Mouse (Mus musculus) C2C12 (cell line): Measurements from ENCODE around the gene Gadd45b. TPM values are rescaled to one million over a fixed set of nuclear protein-coding genes. Genes with fewer than 3 reads are reported as not detected.

Source experiments
- H3K27me3 ChIP-seq: one replicate; pipeline ENCODE4 v1.6.1; 2011; ENCODE audit not compliant: control insufficient read depth, insufficient read depth, insufficient read length
- H3K36me3 ChIP-seq: one replicate; pipeline ENCODE4 v1.6.1; 2011; ENCODE audit not compliant: control insufficient read depth, insufficient read depth
- H3K4me3 ChIP-seq: one replicate; pipeline ENCODE4 v1.5.1; 2011; ENCODE audit warnings: mild to moderate bottlenecking, control low read depth; ENCODE audit not compliant: poor library complexity, insufficient read depth, severe bottlenecking
- H3K79me2 ChIP-seq: one replicate; pipeline ENCODE4 v1.6.1; 2011; ENCODE audit not compliant: control insufficient read depth, insufficient read depth
- H3K79me3 ChIP-seq: one replicate; pipeline ENCODE4 v1.6.1; 2011; ENCODE audit warnings: low read depth, control low read depth
- H3ac ChIP-seq: one replicate; pipeline ENCODE3; 2011; ENCODE audit warnings: low read depth; ENCODE audit not compliant: control insufficient read depth, insufficient read length
- CEBPB ChIP-seq: IDR thresholded peaks from one replicate; pipeline ENCODE4 v1.6.1; 2011; ENCODE audit warnings: low read depth, mild to moderate bottlenecking, control low read depth, moderate library complexity
- CTCF ChIP-seq: IDR thresholded peaks from one replicate; pipeline ENCODE4 v1.5.1; 2011; ENCODE audit not compliant: control insufficient read depth, insufficient read depth, insufficient read length
- FOSL1 ChIP-seq: IDR thresholded peaks from one replicate; pipeline ENCODE4 v1.8.0; 2011; ENCODE audit warnings: mild to moderate bottlenecking, low read length; ENCODE audit not compliant: poor library complexity, insufficient read depth, severe bottlenecking
- MAX ChIP-seq: IDR thresholded peaks from one replicate; pipeline ENCODE4 v1.6.1; 2011; ENCODE audit warnings: mild to moderate bottlenecking, control low read depth
- MYOD1 ChIP-seq: IDR thresholded peaks from one replicate; pipeline ENCODE4 v1.6.1; 2011; ENCODE audit warnings: low read depth; ENCODE audit not compliant: control insufficient read depth, insufficient read length
- MYOG ChIP-seq: IDR thresholded peaks from one replicate; pipeline ENCODE4 v1.6.1; 2011; ENCODE audit not compliant: control insufficient read depth, insufficient read length; ENCODE audit errors: extremely low read depth
- USF1 ChIP-seq: IDR thresholded peaks from one replicate; pipeline ENCODE4 v1.6.1; 2011; ENCODE audit warnings: low read depth, mild to moderate bottlenecking, control low read depth, moderate library complexity
- polyA plus RNA-seq: library from polyadenylated mRNA; unstranded; fragments of >200 nt; fragmentation: generic; extraction: Trizol; gene quantifications from one replicate; pipeline ENCODE4 v1.2.1, GENCODE M21; 2012; ENCODE audit warnings: missing spikeins

The Gadd45b gene
- polyA plus RNA-seq, 1 experiment = 37.2 TPM

DNA sequence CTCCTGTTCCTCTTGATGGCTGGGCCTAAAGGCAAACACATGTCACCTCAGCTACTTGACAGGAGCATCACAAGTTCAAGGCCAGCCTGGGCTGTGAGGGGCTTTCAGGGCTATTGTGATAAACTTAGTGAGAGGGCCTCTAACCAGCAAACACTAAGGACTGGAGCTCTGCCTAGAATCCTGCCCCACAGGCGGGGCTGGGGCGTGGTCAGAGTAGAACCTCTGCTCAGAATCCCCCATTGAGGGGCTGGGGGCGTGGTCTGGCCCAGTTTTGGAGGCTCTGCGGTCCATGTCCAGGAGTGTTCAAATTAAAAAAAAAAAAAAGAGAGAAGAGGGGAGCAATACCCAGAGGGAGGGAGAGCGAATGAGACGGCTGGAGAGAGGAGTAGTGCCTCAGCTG lies 34.2 kb upstream of the Gadd45b start:
- Histone ChIP-seq H3K79me3 (peaks cover 19% of the 10 kb centered on the region), H3K36me3 (peaks cover 19% of the 10 kb centered on the region), H3K27me3 (peaks cover 4% of the 10 kb centered on the region), H3K79me2 (peaks cover 27% of the 10 kb centered on the region), H3ac (no peak overlapping the region), H3K4me3 (no peak overlapping the region)
- TF ChIP-seq CTCF (no peak), MYOD1 (no peak), FOSL1 (no peak), CEBPB (no peak), MAX (no peak), MYOG (no peak), USF1 (no peak)

DNA sequence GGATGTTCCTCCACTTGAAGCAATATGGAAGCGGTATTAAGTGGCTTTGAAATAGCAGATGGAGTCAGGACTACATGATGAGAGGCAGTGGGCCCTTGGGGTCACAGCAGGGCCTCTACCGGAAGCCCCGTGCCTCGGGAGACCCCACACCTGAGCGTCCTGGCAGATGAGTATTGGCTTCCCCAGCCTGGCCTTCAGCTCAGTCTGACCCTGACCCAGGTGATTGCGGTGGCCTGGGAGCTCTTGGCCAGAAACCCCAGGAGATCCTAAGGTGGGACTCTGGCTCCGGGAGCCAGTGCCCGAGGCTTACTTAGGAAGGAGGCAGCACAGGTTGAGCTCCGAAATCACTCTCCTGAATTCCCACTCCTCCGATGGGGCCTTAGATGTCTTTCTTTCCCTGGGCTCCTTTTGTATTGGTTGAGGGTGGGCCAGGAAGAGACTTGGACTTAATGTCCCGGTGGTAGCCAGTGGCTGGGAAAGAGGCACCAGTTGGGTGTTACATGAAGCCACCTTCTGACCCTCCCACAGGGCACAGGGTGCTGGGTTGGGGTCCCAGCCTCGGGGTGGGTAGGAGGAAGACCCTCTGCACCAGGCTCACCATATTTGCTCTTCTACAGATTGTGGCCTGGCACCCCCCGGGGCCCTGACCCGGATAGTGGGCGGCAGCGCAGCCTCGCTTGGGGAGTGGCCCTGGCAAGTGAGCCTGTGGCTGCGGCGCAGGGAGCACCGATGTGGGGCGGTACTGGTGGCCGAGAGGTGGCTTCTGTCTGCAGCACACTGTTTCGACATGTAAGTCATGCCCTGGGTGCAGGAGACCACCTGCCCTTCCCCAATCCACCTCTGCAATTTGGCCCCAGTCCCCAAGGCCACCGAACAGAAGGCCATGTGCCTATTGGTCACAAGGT lies 33.0 kb upstream of the Gadd45b start:
- Histone ChIP-seq H3K27me3 (no peaks in the 10 kb centered on the region), H3K36me3 (peaks cover 25% of the 10 kb centered on the region), H3K79me2 (peaks cover 27% of the 10 kb centered on the region), H3ac (no peak overlapping the region), H3K79me3 (peaks cover 19% of the 10 kb centered on the region), H3K4me3 (no peak overlapping the region)
- TF ChIP-seq MYOG = no peak
- TF ChIP-seq CEBPB = no peak
- no peak for TF ChIP-seq USF1
- no peak for TF ChIP-seq MAX
- no peak for TF ChIP-seq CTCF
- TF ChIP-seq FOSL1 = no peak
- no peak for TF ChIP-seq MYOD1

DNA sequence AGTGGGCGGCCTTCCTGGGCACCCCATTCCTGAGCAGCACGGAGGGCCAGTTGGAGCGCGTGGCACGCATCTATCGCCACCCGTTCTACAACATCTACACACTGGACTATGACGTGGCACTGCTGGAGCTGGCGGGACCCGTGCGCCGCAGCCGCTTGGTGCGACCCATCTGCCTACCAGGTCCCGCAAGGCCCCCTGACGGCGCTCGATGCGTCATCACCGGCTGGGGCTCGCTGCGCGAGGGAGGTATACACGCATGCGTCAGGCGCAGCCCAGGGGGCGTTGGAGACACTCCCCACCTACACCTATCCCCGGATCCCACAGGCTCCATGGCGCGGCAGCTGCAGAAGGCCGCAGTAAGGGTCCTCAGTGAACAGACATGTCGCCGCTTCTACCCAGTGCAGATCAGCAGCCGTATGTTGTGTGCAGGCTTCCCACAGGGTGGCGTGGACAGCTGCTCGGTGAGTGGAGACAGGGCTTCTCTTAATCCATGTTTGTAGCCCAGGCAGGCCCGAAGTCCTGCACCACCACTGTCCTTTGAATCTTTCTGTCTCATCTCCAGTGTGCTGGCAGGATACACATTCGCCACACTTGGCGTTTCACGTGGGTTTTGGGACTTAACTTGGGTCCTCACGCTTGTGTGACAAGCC lies 31.9 kb upstream of the Gadd45b start:
- Histone ChIP-seq H3K27me3 (no peaks in the 10 kb centered on the region), H3ac (no peak overlapping the region), H3K36me3 (peaks cover 35% of the 10 kb centered on the region), H3K4me3 (no peak overlapping the region), H3K79me3 (peaks cover 19% of the 10 kb centered on the region), H3K79me2 (peaks cover 27% of the 10 kb centered on the region)
- TF ChIP-seq MYOD1 (no peak), FOSL1 (no peak)

DNA sequence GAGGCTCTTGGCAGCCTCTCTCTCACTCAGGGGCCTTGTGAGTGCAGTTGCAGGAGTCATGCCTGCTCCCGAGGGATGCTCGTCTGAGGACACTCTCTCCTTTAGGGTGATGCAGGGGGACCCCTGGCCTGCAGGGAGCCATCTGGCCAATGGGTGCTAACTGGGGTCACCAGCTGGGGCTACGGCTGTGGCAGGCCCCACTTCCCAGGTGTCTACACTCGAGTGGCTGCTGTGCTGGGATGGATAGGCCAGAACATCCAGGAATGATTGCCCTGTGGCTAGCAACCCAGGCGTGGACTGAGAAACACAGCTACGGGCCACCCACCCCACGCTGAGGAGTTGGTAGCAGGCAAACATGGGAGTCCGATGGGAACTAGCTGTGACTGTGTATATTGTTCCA lies 30.8 kb upstream of the Gadd45b start:
- peaks cover 46% of the 10 kb centered on the region for H3K36me3 ChIP-seq
- no peaks in the 10 kb centered on the region for H3K27me3 ChIP-seq
- H3ac ChIP-seq = peak overlapping the region; percentile 12
- peaks cover 19% of the 10 kb centered on the region for H3K79me3 ChIP-seq
- H3K4me3 ChIP-seq = no peak overlapping the region
- TF ChIP-seq MYOD1 = no peak
- TF ChIP-seq USF1 = no peak
- no peak for TF ChIP-seq FOSL1
- no peak for TF ChIP-seq MAX
- TF ChIP-seq CTCF = no peak
- TF ChIP-seq CEBPB = no peak
- TF ChIP-seq MYOG = no peak
- H3K79me2 ChIP-seq = peaks cover 27% of the 10 kb centered on the region

DNA sequence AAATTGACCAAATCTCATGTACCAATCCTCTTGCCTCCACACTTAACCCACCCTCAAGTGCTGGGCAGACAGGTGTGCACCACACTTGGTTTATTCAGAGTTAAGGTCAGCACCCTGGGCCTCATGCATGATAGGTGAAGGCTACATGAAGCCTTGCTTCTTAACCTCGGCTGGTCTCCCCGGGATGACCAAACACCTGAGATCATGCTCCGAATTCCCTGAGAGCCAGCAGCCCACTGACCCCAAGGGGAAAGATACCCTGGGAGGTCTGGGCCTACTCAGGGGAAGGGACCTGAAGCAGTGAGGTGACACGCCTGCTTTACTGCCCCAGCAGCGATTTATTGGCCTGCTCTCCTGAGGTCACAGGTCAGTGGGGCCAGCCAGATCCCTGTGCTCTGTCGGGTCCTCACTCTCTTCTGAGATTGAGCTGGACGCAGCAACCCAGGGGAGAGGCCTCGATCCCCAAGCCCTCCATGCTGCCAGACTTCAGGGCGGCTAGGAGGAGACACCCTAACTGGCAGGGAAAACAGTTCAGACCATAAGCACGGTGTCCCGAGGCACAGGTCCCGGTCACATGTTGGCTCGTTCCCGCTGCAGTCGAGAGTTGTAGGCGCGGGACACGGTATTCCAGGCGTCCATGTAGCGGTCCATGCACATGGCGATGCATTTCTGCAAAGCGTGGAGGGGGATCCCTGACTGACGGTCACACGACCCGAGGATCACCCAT lies 30.1 kb upstream of the Gadd45b start:
- Histone ChIP-seq H3K27me3 (no peaks in the 10 kb centered on the region), H3K79me2 (peaks cover 27% of the 10 kb centered on the region), H3K4me3 (peak overlapping the region; percentile 99), H3ac (peak overlapping the region; percentile 73), H3K79me3 (peaks cover 19% of the 10 kb centered on the region), H3K36me3 (peaks cover 52% of the 10 kb centered on the region)
- no peak for TF ChIP-seq FOSL1
- no peak for TF ChIP-seq USF1
- TF ChIP-seq CEBPB = no peak
- TF ChIP-seq MAX = peak; percentile 62
